Mouse (Mus musculus): ENCODE measurements around the gene AI464131. TPM values are rescaled to one million over a fixed set of nuclear protein-coding genes. Genes with fewer than 3 reads are reported as not detected.

Gene AI464131
- total and polyA plus RNA-seq, 3 experiments = 3.1 to 7.3 (median 4.4) TPM

DNA sequence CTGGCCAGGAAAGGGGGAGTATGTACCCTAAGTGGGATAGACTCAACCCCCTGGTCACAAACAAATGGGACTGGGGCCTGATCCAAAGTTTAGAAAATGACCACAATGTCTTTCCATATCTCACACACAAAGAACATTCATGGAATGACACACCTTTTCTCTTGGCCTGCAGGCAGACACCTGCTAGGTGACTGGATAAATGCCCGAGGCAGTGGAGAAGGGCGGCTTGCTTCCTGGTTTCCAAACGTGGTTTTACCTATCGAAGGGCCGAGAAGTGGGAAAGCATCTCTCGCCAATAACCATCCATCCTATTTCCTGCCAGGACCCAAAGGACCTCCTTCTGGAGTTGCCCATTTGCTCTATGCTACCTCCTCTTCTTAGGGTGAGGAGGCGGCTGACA lies 9.9 kb downstream of the AI464131 start:
- DNase-seq (ENCODE audit: low spot score) (no peak), ATAC-seq (ENCODE audit: extremely low read depth, insufficient number of reproducible peaks, low FRiP score, poor library complexity, severe bottlenecking) (no peak)
- peaks cover 7% of the 10 kb centered on the region for H3K9me3 ChIP-seq (replicated peaks)
- no peak overlapping the region for H3K4me3 ChIP-seq (ENCODE audit: low read depth, low read length)
- TF ChIP-seq CTCF (IDR thresholded peaks at IDR 0.05; ENCODE audit: low read depth, low read length) = no peak
- no peak for TF ChIP-seq GATA1 (IDR thresholded peaks at IDR 0.05; ENCODE audit: borderline replicate concordance, low read length)
- no peak for TF ChIP-seq GATA2 (IDR thresholded peaks at IDR 0.05; ENCODE audit: borderline replicate concordance, low read depth, low read length)
- TF ChIP-seq TAL1 (conservative IDR thresholded peaks at IDR 0.05; ENCODE audit: low read depth, low read length) = no peak
- TF ChIP-seq POLR2AphosphoS5 (IDR thresholded peaks at IDR 0.05; ENCODE audit: insufficient replicate concordance, low read depth, low read length) = no peak
- H3K36me3 ChIP-seq (replicated peaks) = peaks cover 52% of the 10 kb centered on the region
- no peaks in the 10 kb centered on the region for H3K27me3 ChIP-seq (ENCODE audit: insufficient read depth, low read length)
- H3K4me1 ChIP-seq (ENCODE audit: insufficient read depth, low read depth, low read length) = peaks cover 12% of the 10 kb centered on the region

DNA sequence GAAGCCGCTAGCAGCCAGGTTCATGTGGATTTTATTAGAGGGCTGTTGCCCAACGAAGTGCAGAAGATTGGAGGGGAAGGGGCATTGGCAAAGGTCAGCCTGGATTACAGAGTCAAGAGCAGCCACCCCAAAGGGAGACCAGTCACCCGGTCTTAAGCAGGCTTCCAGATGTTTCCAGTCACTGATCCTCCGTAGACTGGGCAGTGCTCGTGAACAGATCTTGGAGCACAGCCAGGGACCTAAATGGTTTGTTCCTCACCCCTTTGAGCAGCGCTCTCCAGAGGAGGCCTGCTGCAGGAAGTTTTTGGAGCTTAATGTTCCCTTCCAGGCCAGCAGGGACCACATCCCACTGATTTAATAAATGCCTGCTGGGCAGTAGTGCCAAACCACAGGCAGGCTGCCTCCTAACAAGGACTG lies 21.3 kb downstream of the AI464131 start:
- Histone ChIP-seq H3K9me3 (replicated peaks) (peaks cover 3% of the 10 kb centered on the region; the same call in 1 of the 2 replicates), H3K4me1 (ENCODE audit: insufficient read depth, low read depth, low read length) (no peaks in the 10 kb centered on the region), H3K27me3 (ENCODE audit: insufficient read depth, low read length) (no peaks in the 10 kb centered on the region), H3K4me3 (ENCODE audit: low read depth, low read length) (no peak overlapping the region), H3K36me3 (replicated peaks) (peaks cover 60% of the 10 kb centered on the region)
- TF ChIP-seq GATA2 (IDR thresholded peaks at IDR 0.05; ENCODE audit: borderline replicate concordance, low read depth, low read length) = no peak
- no peak for TF ChIP-seq TAL1 (conservative IDR thresholded peaks at IDR 0.05; ENCODE audit: low read depth, low read length)
- TF ChIP-seq CTCF (IDR thresholded peaks at IDR 0.05; ENCODE audit: low read depth, low read length) = no peak
- no peak for TF ChIP-seq GATA1 (IDR thresholded peaks at IDR 0.05; ENCODE audit: borderline replicate concordance, low read length)
- TF ChIP-seq POLR2AphosphoS5 (IDR thresholded peaks at IDR 0.05; ENCODE audit: insufficient replicate concordance, low read depth, low read length) = no peak
- DNase-seq (ENCODE audit: low spot score) (no peak), ATAC-seq (ENCODE audit: extremely low read depth, insufficient number of reproducible peaks, low FRiP score, poor library complexity, severe bottlenecking) (no peak)

GRCm38 (mm10) chr4:41480254-41480653 lies 22.6 kb downstream of the AI464131 start:
- ATAC-seq (ENCODE audit: extremely low read depth, insufficient number of reproducible peaks, low FRiP score, poor library complexity, severe bottlenecking) = no peak
- no peak overlapping the region for H3K4me3 ChIP-seq (ENCODE audit: low read depth, low read length)
- no peaks in the 10 kb centered on the region for H3K4me1 ChIP-seq (ENCODE audit: insufficient read depth, low read depth, low read length)
- TF ChIP-seq GATA2 (IDR thresholded peaks at IDR 0.05; ENCODE audit: borderline replicate concordance, low read depth, low read length) (no peak), POLR2AphosphoS5 (IDR thresholded peaks at IDR 0.05; ENCODE audit: insufficient replicate concordance, low read depth, low read length) (no peak), TAL1 (conservative IDR thresholded peaks at IDR 0.05; ENCODE audit: low read depth, low read length) (no peak), CTCF (IDR thresholded peaks at IDR 0.05; ENCODE audit: low read depth, low read length) (no peak), GATA1 (IDR thresholded peaks at IDR 0.05; ENCODE audit: borderline replicate concordance, low read length) (no peak)
- H3K27me3 ChIP-seq (ENCODE audit: insufficient read depth, low read length) = no peaks in the 10 kb centered on the region
- H3K36me3 ChIP-seq (replicated peaks) = peaks cover 64% of the 10 kb centered on the region
- no peaks in the 10 kb centered on the region for H3K9me3 ChIP-seq (replicated peaks)
- no peak for DNase-seq (ENCODE audit: low spot score)

DNA sequence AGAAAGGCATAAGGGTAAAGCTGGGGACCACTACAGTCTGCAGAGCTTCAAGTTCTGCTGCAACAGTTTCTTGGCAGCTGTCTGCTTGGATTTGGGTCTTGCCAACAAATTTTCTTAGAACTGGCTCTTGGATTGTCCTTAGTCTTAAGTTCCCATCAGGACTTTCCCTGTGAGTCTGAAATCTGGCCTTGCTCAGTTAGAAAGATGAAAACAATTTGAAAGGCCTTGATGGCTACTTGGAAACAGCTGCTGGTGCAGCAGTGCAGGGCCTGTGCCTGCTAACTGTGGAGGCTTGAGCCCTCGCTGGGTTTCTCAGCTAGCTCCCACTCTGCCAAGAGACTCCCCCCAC lies 23.4 kb downstream of the AI464131 start:
- H3K9me3 ChIP-seq (replicated peaks) = no peaks in the 10 kb centered on the region
- TF ChIP-seq TAL1 (conservative IDR thresholded peaks at IDR 0.05; ENCODE audit: low read depth, low read length) (no peak), GATA2 (IDR thresholded peaks at IDR 0.05; ENCODE audit: borderline replicate concordance, low read depth, low read length) (no peak), POLR2AphosphoS5 (IDR thresholded peaks at IDR 0.05; ENCODE audit: insufficient replicate concordance, low read depth, low read length) (no peak), CTCF (IDR thresholded peaks at IDR 0.05; ENCODE audit: low read depth, low read length) (no peak), GATA1 (IDR thresholded peaks at IDR 0.05; ENCODE audit: borderline replicate concordance, low read length) (no peak)

DNA sequence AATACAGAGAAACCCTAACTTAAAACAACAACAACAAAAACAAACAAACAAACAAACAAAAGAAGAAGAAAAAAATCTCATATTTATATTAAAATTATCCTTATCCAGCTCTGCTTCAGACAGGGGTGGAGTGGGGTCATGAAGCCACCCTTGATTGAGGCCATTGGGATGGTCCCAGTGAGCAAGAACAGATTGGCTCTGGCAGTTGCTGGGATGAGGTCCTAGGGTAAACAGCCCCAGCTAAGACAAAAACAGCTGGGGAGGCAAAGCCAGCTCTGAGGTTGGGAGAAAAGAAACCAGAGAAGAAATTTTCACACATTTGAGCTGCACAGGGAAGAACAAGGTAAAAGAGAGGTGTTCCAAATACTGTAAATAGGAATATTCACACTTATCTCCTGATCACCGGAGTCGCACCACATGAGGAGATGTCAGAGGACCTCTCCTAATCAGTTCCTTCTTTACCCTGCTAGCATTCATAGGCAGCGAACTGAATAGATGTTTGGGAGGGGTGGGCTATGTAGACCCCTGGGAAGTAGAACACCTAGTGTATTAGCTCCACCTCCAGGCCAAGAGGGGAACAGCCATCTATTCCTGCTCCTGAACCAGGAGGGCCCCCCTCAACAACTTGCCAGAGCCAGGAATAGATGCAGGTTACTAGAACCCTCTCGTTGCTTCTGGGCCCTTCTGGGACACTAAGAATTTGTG lies 24.0 kb downstream of the AI464131 start:
- Histone ChIP-seq H3K4me1 (ENCODE audit: insufficient read depth, low read depth, low read length) (peaks cover 5% of the 10 kb centered on the region), H3K9me3 (replicated peaks) (no peaks in the 10 kb centered on the region), H3K27me3 (ENCODE audit: insufficient read depth, low read length) (no peaks in the 10 kb centered on the region), H3K4me3 (ENCODE audit: low read depth, low read length) (no peak overlapping the region), H3K36me3 (replicated peaks) (peaks cover 68% of the 10 kb centered on the region)
- ATAC-seq (ENCODE audit: extremely low read depth, insufficient number of reproducible peaks, low FRiP score, poor library complexity, severe bottlenecking) (no peak), DNase-seq (ENCODE audit: low spot score) (no peak)
- no peak for TF ChIP-seq POLR2AphosphoS5 (IDR thresholded peaks at IDR 0.05; ENCODE audit: insufficient replicate concordance, low read depth, low read length)
- TF ChIP-seq GATA2 (IDR thresholded peaks at IDR 0.05; ENCODE audit: borderline replicate concordance, low read depth, low read length) = no peak
- no peak for TF ChIP-seq TAL1 (conservative IDR thresholded peaks at IDR 0.05; ENCODE audit: low read depth, low read length)
- no peak for TF ChIP-seq CTCF (IDR thresholded peaks at IDR 0.05; ENCODE audit: low read depth, low read length)
- TF ChIP-seq GATA1 (IDR thresholded peaks at IDR 0.05; ENCODE audit: borderline replicate concordance, low read length) = no peak

More for the DNA sequence above, 23.4 kb downstream of the AI464131 start:
- no peak overlapping the region for H3K4me3 ChIP-seq (ENCODE audit: low read depth, low read length)
- ATAC-seq (ENCODE audit: extremely low read depth, insufficient number of reproducible peaks, low FRiP score, poor library complexity, severe bottlenecking) (no peak), DNase-seq (ENCODE audit: low spot score) (no peak)
- H3K4me1 ChIP-seq (ENCODE audit: insufficient read depth, low read depth, low read length) = peaks cover 3% of the 10 kb centered on the region
- H3K36me3 ChIP-seq (replicated peaks) = peaks cover 68% of the 10 kb centered on the region
- H3K27me3 ChIP-seq (ENCODE audit: insufficient read depth, low read length) = no peaks in the 10 kb centered on the region

GRCm38 (mm10) chr4:41477648-41478160 lies 25.2 kb downstream of the AI464131 start:
- ATAC-seq (ENCODE audit: extremely low read depth, insufficient number of reproducible peaks, low FRiP score, poor library complexity, severe bottlenecking) (no peak), DNase-seq (ENCODE audit: low spot score) (no peak)
- H3K4me3 ChIP-seq (ENCODE audit: low read depth, low read length) = no peak overlapping the region
- TF ChIP-seq GATA1 (IDR thresholded peaks at IDR 0.05; ENCODE audit: borderline replicate concordance, low read length) (no peak), POLR2AphosphoS5 (IDR thresholded peaks at IDR 0.05; ENCODE audit: insufficient replicate concordance, low read depth, low read length) (no peak), TAL1 (conservative IDR thresholded peaks at IDR 0.05; ENCODE audit: low read depth, low read length) (no peak), GATA2 (IDR thresholded peaks at IDR 0.05; ENCODE audit: borderline replicate concordance, low read depth, low read length) (no peak)
- H3K4me1 ChIP-seq (ENCODE audit: insufficient read depth, low read depth, low read length) = peaks cover 8% of the 10 kb centered on the region
- H3K36me3 ChIP-seq (replicated peaks) = peaks cover 65% of the 10 kb centered on the region
- H3K9me3 ChIP-seq (replicated peaks) = no peaks in the 10 kb centered on the region
- H3K27me3 ChIP-seq (ENCODE audit: insufficient read depth, low read length) = no peaks in the 10 kb centered on the region

All from G1E (cell line).